Mouse (Mus musculus) cerebellum, adult 2 months (tissue): ENCODE results near the gene Slc17a2. TPM values are rescaled to one million over a fixed set of nuclear protein-coding genes. Genes with fewer than 3 reads are reported as not detected.

Source experiments
- DNase-seq, 2 experiments: peaks; one replicate each; pipeline ENCODE4 v3.0.0; 2021
- H3K27ac ChIP-seq: fragments of 200-500 bp; 2 replicates; pipeline ENCODE4 v1.5.1; 2012; ENCODE audit warnings: low read length, control low read depth, inconsistent platforms; ENCODE audit not compliant: insufficient read depth
- H3K27me3 ChIP-seq: fragments of 200-500 bp; 2 replicates; pipeline ENCODE4 v1.6.1; 2012; ENCODE audit warnings: inconsistent platforms, mild to moderate bottlenecking, low read length, moderate library complexity; ENCODE audit not compliant: control insufficient read depth, insufficient read depth
- H3K4me1 ChIP-seq: fragments of 200-500 bp; 2 replicates; pipeline ENCODE4 v1.6.1; 2011; ENCODE audit warnings: low read length; ENCODE audit not compliant: control insufficient read depth, insufficient read depth
- H3K4me3 ChIP-seq: fragments of 200-500 bp; replicated peaks from 2 replicates; pipeline ENCODE3; 2011; ENCODE audit warnings: mild to moderate bottlenecking, low read depth, low read length, control low read depth; ENCODE audit not compliant: insufficient read depth
- CTCF ChIP-seq: fragments of 200-500 bp; IDR thresholded peaks from 2 replicates; pipeline ENCODE4 v1.5.1; 2011; ENCODE audit warnings: low read depth, mild to moderate bottlenecking, control low read depth, low read length, moderate library complexity, borderline replicate concordance; ENCODE audit not compliant: insufficient read depth
- POLR2A ChIP-seq: fragments of 200-500 bp; IDR thresholded peaks from 2 replicates; pipeline ENCODE4 v1.6.1; 2011; ENCODE audit warnings: low read length, control low read depth, borderline replicate concordance; ENCODE audit not compliant: insufficient read depth
- WGBS: fragments of 180-500 bp; shearing (Covaris S2); methylation state at CpG from one replicate; pipeline ENCODE4 v1.1.7; 2018; 5-methylcytosine and 5-hydroxymethylcytosine counted together
- polyA plus RNA-seq: library from polyadenylated mRNA; depleted of rRNA; stranded (reverse); fragments of >200 nt; gene quantifications from 2 replicates; pipeline ENCODE4 v1.2.3, GENCODE M21; 2012

Slc17a2 gene
- polyA plus RNA-seq, 1 experiment = not detected

DNA sequence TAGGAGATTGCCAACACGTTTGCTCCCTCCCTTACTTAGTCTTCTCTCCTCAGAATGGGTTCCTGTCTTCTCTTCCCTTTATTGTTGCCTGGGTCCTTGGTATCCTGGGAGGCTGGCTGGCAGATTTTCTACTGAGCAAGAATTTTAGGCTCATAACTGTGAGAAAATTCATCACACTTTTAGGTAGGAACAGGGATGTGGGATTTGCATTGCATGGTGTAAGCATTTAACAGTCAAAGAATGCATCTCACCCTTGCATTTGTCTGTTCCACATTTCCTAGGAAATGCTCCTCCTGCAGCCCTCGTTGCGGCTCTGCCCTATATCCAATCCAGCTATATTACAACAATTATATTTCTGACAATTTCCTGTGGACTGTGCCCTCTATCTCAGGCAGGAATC lies 49.6 kb downstream of the Slc17a2 start:
- 54% methylated on average over 3 of the region's 3 CpGs for WGBS
- TF ChIP-seq POLR2A (no peak), CTCF (no peak)

DNA sequence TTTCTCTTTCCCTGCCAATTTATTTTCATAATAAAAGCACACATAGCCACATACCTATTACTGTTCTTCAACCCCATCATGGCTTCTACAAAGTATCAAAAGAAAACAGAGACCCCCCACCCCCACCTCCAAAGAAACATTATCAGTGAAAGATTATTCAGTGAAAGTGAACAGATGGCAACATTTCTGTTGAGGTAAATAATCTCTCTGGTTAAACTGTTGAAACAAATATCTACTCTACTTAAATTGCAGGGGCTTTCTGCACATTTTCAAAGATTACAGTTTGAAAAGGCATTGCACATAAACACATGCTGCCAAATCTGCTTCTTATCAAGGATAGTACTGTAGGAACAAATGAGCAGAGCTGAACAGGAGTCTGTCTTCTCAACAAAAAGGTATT lies 55.0 kb downstream of the Slc17a2 start:
- Histone ChIP-seq H3K4me1 (no peaks in the 10 kb centered on the region), H3K27ac (no peak overlapping the region), H3K27me3 (no peaks in the 10 kb centered on the region; the same call in 1 of the 2 replicates), H3K4me3 (no peak overlapping the region)
- DNase-seq = no peak
- TF ChIP-seq CTCF (no peak), POLR2A (no peak)

More for the DNA sequence above, 49.6 kb downstream of the Slc17a2 start:
- DNase-seq = no peak
- Histone ChIP-seq H3K4me1 (no peaks in the 10 kb centered on the region), H3K27ac (no peak overlapping the region), H3K4me3 (no peak overlapping the region), H3K27me3 (no peaks in the 10 kb centered on the region; the same call in 1 of the 2 replicates)

DNA sequence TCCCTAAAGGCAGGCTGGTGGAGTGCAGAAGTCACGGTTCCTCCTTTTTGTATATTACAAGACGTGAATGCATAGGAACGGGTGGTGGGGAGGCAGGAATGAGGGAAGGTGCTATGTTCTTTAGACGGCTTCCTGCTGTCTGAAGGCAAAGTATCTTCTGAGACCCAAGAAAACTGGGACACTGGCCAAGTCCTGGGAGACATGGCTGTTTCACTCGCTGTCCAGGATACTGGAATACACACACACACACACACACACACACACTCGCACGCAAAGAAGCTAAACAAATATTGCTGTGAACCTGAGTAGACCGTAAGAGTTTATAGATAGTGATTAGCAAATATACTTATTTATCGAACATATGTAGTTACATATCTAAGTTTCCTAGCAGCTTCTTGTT lies 57.9 kb downstream of the Slc17a2 start:
- WGBS = 64% methylated on average over 9 of the region's 9 CpGs
- TF ChIP-seq POLR2A (no peak), CTCF (no peak)
- H3K4me1 ChIP-seq = no peaks in the 10 kb centered on the region
- H3K27me3 ChIP-seq = no peaks in the 10 kb centered on the region; the same call in 1 of the 2 replicates
- H3K27ac ChIP-seq = no peak overlapping the region
- H3K4me3 ChIP-seq = no peak overlapping the region
- no peak for DNase-seq

DNA sequence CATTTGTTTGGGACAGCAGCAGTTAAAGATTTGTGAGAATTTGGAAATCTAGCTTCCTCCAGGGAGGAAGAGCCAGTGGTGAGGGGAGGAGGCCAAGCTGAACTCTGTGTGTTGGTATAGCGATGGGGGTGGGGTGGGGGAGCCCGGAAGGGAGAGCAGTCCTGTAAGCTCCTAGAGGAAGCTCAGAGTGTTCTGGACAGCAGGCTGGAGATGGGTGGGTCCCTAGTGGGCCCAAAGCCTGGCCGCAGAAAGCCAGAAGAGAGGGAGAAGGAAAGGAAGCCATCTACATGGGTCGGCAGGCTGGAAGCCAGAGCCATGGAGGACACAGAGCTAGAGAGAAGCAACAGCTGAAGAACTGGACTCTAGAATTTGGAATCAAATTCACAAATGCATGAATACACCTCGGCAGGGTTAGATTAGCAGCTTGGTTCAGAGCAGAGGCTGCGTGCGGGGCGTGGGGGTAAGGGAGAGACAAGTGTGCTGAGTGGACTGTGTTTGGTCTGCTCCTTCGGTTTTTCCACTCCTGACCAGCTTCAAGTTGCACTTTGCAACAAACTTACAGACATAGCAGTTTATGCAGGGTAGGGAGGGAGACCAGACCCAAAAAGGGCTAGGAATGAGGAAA lies 59.4 kb downstream of the Slc17a2 start:
- 69% methylated on average over 9 of the region's 9 CpGs for WGBS
- TF ChIP-seq CTCF = no peak
- no peak for TF ChIP-seq POLR2A
- Histone ChIP-seq H3K27me3 (no peaks in the 10 kb centered on the region), H3K4me1 (no peaks in the 10 kb centered on the region), H3K4me3 (no peak overlapping the region), H3K27ac (no peak overlapping the region)
- no peak for DNase-seq

DNA sequence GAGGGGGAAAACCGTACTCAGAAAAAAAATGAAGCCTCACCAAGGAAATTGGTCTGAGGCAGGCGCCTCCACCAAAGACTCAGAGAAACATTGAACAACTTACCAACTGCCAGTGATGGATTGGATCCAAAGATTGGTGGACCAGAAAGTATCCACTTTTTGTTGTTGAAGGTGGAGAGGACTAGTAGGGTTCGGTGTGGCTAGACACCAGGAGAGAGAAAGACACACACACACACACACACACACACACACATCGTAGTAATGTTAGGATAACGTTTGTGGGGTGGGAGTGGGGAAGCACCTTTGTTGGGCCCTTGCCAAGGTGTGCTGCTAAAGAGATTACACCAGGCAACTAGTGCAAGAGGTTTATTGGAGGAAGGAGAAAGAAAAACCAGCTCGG lies 60.2 kb downstream of the Slc17a2 start:
- 71% methylated on average over 6 of the region's 6 CpGs for WGBS
- Histone ChIP-seq H3K27ac (no peak overlapping the region), H3K4me3 (no peak overlapping the region), H3K27me3 (no peaks in the 10 kb centered on the region), H3K4me1 (no peaks in the 10 kb centered on the region)
- no peak for DNase-seq
- TF ChIP-seq CTCF (no peak), POLR2A (no peak)

DNA sequence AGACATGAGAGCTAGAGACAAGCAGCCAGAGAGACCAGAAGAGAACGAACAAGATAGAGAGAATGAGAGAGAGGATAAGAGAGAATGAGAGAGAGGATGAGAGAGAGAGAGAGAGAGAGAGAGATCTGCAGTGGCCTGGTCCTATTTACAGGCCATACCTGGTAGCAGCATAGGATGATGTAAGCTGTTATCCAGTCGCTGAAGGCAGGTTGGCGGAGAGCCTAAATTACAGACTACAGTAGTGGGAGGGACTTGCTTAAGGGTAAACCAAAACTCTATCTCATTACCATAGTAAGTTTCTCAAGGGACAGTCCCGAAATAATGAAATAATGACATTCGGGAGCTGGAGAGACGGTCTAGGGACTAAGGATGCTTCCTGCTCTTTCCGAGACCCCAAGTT lies 60.6 kb downstream of the Slc17a2 start, which contains the start of gene Slc17a1:
Gene Slc17a1 (plus strand): TSS at position 346 of the 400 bp plus-strand sequence.
- Histone ChIP-seq H3K4me1 (no peaks in the 10 kb centered on the region), H3K27me3 (no peaks in the 10 kb centered on the region), H3K4me3 (no peak within 1 kb of the TSS), H3K27ac (no peak within 1 kb of the TSS)
- TF ChIP-seq POLR2A = no peak
- WGBS = 85% methylated on average over 7 of the region's 7 CpGs
- no peak for DNase-seq

DNA sequence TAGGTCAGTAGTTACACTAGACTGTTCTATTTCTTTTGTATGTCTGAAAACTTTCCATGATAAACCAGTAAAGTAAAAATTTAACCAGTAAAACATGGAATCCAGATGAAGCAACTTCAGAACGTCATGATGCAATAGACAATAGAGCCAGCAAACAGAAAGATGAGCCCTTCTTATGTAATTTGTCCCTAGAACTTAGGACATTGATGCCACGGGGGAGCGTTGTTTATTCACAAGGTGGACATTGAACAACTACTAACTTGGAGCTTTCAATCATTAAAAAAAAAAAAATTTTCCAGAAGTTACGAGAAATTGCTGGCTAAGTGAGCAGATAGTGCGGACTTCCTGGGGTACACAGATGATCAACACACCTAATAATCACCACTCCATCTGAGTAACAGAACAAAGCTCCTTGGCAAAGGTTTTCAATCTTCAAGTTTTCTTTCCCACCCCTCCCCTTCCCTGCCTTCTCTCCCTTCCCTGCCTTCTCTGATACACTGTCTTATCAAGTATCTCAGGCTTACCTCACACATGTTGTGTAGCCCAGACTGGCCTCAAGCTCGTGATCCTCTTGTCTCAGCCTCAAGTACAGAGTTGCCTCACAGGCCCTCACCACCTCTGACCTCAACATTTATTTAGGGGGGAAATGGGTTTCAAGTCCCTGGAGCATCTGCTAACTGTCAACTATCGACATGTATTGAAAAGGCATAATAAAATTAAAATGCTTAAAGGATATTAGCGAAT lies 62.2 kb downstream of the Slc17a2 start:
- TF ChIP-seq CTCF (no peak), POLR2A (no peak)
- 90% methylated on average over 8 of the region's 8 CpGs for WGBS
- DNase-seq = no peak
- Histone ChIP-seq H3K27ac (no peak overlapping the region), H3K27me3 (no peaks in the 10 kb centered on the region), H3K4me3 (no peak overlapping the region), H3K4me1 (no peaks in the 10 kb centered on the region)

DNA sequence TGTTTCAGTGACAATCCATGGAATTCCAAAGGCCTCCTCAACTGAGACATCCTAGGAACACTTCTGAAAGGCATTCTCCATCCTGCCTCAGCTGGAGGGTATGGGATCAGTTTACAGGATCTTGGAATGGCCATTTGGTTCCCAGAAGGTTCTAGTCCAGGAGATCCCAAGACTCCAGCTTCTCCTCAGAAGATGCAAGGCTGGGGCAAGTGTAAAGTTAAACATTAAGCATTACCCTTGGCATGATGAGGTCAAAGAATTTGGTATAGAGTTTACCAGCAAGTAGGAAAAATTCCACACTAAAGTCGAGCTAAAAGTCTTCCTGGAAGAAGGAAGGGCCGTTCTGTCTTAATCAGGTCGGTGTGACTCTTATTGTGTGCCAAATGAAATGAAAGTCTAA lies 63.2 kb downstream of the Slc17a2 start:
- no peak for TF ChIP-seq POLR2A
- TF ChIP-seq CTCF = no peak
- no peak for DNase-seq
- 81% methylated on average over 3 of the region's 3 CpGs for WGBS

More for the DNA sequence above, 63.2 kb downstream of the Slc17a2 start:
- H3K4me1 ChIP-seq = no peaks in the 10 kb centered on the region
- H3K27ac ChIP-seq = no peak overlapping the region
- no peaks in the 10 kb centered on the region for H3K27me3 ChIP-seq
- no peak overlapping the region for H3K4me3 ChIP-seq
